Mouse (Mus musculus): Measurements from ENCODE around the gene Traf7. TPM values are rescaled to one million over a fixed set of nuclear protein-coding genes. Genes with fewer than 3 reads are reported as not detected.

Gene Traf7
- total and polyA plus RNA-seq, 3 experiments = 109 to 176 (median 122) TPM

DNA sequence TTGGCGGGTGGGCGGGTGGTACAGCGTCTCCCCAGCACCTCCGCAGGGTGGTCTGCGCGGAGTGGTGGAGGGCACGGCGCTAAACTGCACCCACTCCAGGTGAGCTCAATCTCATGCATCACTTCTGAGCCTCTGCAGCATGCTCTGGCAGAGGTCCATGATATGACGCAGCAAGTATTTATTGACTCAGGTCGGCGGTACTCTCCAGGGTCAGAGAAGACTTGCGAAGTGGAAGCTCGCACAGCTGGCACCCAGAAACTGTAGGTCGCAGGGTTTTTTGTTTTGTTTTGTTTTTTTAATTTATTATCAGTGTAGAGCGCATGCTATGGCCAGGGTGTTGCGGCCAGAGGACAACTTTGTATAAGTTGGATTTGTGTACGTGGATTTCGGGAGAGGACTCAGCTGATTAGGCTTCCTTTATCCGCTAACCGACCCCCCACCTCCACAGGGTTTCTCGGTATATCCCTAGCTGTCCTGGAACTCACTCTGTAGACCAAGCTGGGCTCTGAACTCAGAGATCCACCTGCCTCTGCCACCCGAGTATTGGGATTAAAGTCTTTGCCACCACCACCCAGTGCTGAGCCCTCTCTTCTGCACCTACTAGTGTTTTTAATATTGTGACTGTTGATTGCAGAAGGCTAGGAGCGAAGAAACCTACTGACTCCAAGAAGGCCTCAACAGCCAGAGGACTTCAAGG lies 21.3 kb upstream of the Traf7 start:
- in situ Hi-C loops (cut with MboI; ENCODE audit: low pct_ligation_motif_present, low pct_unique_long_range_greater_than_20kb, low sequenced_read_pairs) (loop anchor here (5.0 kb wide), 1 partner anchor 93 kb away; no protein-coding TSS in a partner anchor), dilution Hi-C loops (cut with MboI; ENCODE audit: extremely low pct_ligation_motif_present, extremely low pct_unique_long_range_greater_than_20kb, low sequenced_read_pairs) (no loop called here)
- no peaks in the 10 kb centered on the region for H3K27me3 ChIP-seq (replicated peaks)
- H3K9me3 ChIP-seq (replicated peaks; ENCODE audit: low read length) = no peaks in the 10 kb centered on the region
- 0 out of 2 replicates have a peak, but pooled peaks cover 8% of the 10 kb centered on the region for H3K79me2 ChIP-seq (replicated peaks; ENCODE audit: control insufficient read depth, extremely low read depth, insufficient read depth, poor library complexity, severe bottlenecking)
- peak overlapping the region; percentile 18 for H3K27ac ChIP-seq (ENCODE audit: insufficient read depth, low read depth)
- peak overlapping the region; percentile 67 for H3K4me2 ChIP-seq (ENCODE audit: insufficient read depth, low read depth, poor library complexity, severe bottlenecking)
- TF ChIP-seq MAZ (IDR thresholded peaks at IDR 0.05; ENCODE audit: low read depth, low read length) = 0 out of 2 replicates have a peak, but pooled peaks have one; percentile 4
- peak; percentile 47 for TF ChIP-seq MXI1 (IDR thresholded peaks at IDR 0.05; ENCODE audit: low read depth, low read length)
- TF ChIP-seq MYC (IDR thresholded peaks at IDR 0.05; ENCODE audit: low read depth, low read length) = 0 out of 2 replicates have a peak, but pooled peaks have one; percentile 35
- no peak for TF ChIP-seq BHLHE40 (IDR thresholded peaks at IDR 0.05; ENCODE audit: low read depth, low read length)
- peak; percentile 57; the same call in 1 of the 2 replicates for TF ChIP-seq SIN3A (IDR thresholded peaks at IDR 0.05; ENCODE audit: low read length)
- no peak for TF ChIP-seq CHD2 (IDR thresholded peaks at IDR 0.05; ENCODE audit: low read length)
- H3K4me1 ChIP-seq (ENCODE audit: control insufficient read depth in 1 of 2, insufficient read depth in 2 of 2) = peaks cover 4 to 32% of the 10 kb centered on the region in 2 experiments; a peak in 3 of 4 replicates
- DNase-seq (ENCODE audit: extremely low read depth) = no peak
- H3K9ac ChIP-seq (ENCODE audit: insufficient read depth, low read depth) = peak overlapping the region; percentile 60
- H3K36me3 ChIP-seq (replicated peaks in 1 of 2; ENCODE audit: control insufficient read depth in 1 of 2, insufficient read depth in 1 of 2, low read length in 1 of 2) = peaks cover 0 to 2% of the 10 kb centered on the region in 2 experiments
- H3K4me3 ChIP-seq (replicated peaks in 1 of 3; ENCODE audit: low read depth in 2 of 3, low read length in 2 of 3, poor library complexity in 1 of 3) = peak overlapping the region; percentile 58 to 94 (median 62)

DNA sequence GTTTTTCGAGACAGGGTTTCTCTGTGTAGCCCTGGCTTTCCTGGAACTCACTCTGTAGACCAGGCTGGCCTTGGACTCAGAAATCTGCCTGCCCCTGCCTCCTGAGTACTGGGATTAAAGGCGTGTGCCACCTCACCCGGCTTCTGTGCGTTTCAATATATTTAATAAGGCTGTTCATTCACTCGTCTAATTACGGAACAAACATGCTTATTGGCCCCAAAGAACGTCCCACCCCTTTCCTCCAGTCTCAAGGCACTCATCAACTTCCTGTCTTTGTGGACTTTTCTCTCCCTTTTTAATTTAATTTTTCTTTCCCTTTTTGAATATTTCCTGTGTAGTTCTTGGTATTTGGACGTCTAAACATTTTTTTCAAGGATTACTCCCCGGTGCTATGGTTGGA lies 20.7 kb upstream of the Traf7 start:
- H3K36me3 ChIP-seq (replicated peaks in 1 of 2; ENCODE audit: control insufficient read depth in 1 of 2, insufficient read depth in 1 of 2, low read length in 1 of 2) = peaks cover 0 to 2% of the 10 kb centered on the region in 2 experiments
- DNase-seq (ENCODE audit: extremely low read depth) = no peak
- H3K9me3 ChIP-seq (replicated peaks; ENCODE audit: low read length) = no peaks in the 10 kb centered on the region
- no peaks in the 10 kb centered on the region for H3K27me3 ChIP-seq (replicated peaks)
- H3K79me2 ChIP-seq (replicated peaks; ENCODE audit: control insufficient read depth, extremely low read depth, insufficient read depth, poor library complexity, severe bottlenecking) = 0 out of 2 replicates have a peak, but pooled peaks cover 8% of the 10 kb centered on the region
- peak overlapping the region in 2 of 3 experiments; percentile 58 to 62 for H3K4me3 ChIP-seq (replicated peaks in 1 of 3; ENCODE audit: low read depth in 2 of 3, low read length in 2 of 3, poor library complexity in 1 of 3)
- dilution Hi-C loops (cut with MboI; ENCODE audit: extremely low pct_ligation_motif_present, extremely low pct_unique_long_range_greater_than_20kb, low sequenced_read_pairs) = no loop called here
- no peak for TF ChIP-seq ETS1 (conservative IDR thresholded peaks at IDR 0.05; ENCODE audit: low read depth, low read length)
- TF ChIP-seq EP300 (IDR thresholded peaks at IDR 0.05; ENCODE audit: low read length) = no peak
- no peak for TF ChIP-seq USF2 (conservative IDR thresholded peaks at IDR 0.05; ENCODE audit: low read depth, low read length)
- 0 out of 2 replicates have a peak, but pooled peaks have one; percentile 6 for TF ChIP-seq SIN3A (IDR thresholded peaks at IDR 0.05; ENCODE audit: low read length)
- TF ChIP-seq CTCF (conservative IDR thresholded peaks at IDR 0.05 in 1 of 2, IDR thresholded peaks at IDR 0.05 in 1 of 2; ENCODE audit: low read depth in 2 of 2, low read length in 2 of 2) = no peak
- TF ChIP-seq ZNF384 (IDR thresholded peaks at IDR 0.05; ENCODE audit: low read depth, low read length) = no peak
- TF ChIP-seq ELF1 (IDR thresholded peaks at IDR 0.05; ENCODE audit: low read depth, low read length) = peak; percentile 26; the same call in 1 of the 2 replicates
- no peak for TF ChIP-seq TBP (conservative IDR thresholded peaks at IDR 0.05; ENCODE audit: low read depth, low read length)
- no peak for TF ChIP-seq CHD2 (IDR thresholded peaks at IDR 0.05; ENCODE audit: low read length)
- no peak for TF ChIP-seq ZMIZ1 (IDR thresholded peaks at IDR 0.05; ENCODE audit: low read depth, low read length)
- TF ChIP-seq NRF1 (IDR thresholded peaks at IDR 0.05; ENCODE audit: low read depth, low read length) = no peak
- no peak for TF ChIP-seq PAX5 (IDR thresholded peaks at IDR 0.05; ENCODE audit: low read length)
- TF ChIP-seq MXI1 (IDR thresholded peaks at IDR 0.05; ENCODE audit: low read depth, low read length) = no peak
- TF ChIP-seq E2F4 (IDR thresholded peaks at IDR 0.05; ENCODE audit: insufficient replicate concordance, low read depth, low read length) = no peak
- no peak for TF ChIP-seq NELFE (IDR thresholded peaks at IDR 0.05; ENCODE audit: low read depth, low read length)
- 0 out of 2 replicates have a peak, but pooled peaks have one; percentile 11 for TF ChIP-seq MAZ (IDR thresholded peaks at IDR 0.05; ENCODE audit: low read depth, low read length)
- TF ChIP-seq GABPA (IDR thresholded peaks at IDR 0.05; ENCODE audit: insufficient replicate concordance, low read depth, low read length) = no peak
- in situ Hi-C loops (cut with MboI; ENCODE audit: low pct_ligation_motif_present, low pct_unique_long_range_greater_than_20kb, low sequenced_read_pairs) = loop anchor here (5.0 kb wide), 1 partner anchor 94 kb away; no protein-coding TSS in a partner anchor
- H3K9ac ChIP-seq (ENCODE audit: insufficient read depth, low read depth) = peak overlapping the region; percentile 60
- H3K4me1 ChIP-seq (ENCODE audit: control insufficient read depth in 1 of 2, insufficient read depth in 2 of 2) = peaks cover 4 to 31% of the 10 kb centered on the region in 2 experiments; a peak in 3 of 4 replicates
- no peak overlapping the region for H3K27ac ChIP-seq (ENCODE audit: insufficient read depth, low read depth)
- peak overlapping the region; percentile 67; the same call in 1 of the 2 replicates for H3K4me2 ChIP-seq (ENCODE audit: insufficient read depth, low read depth, poor library complexity, severe bottlenecking)
